Mouse (Mus musculus) spleen, embryonic (tissue): ENCODE results near the gene Klk1b22.
"Not testable (repeated sequence)": the region's sequence is repeated elsewhere in the genome, so short reads cannot be mapped to it uniquely, and the experiment has no call there.

Experiments
- CTCF ChIA-PET: fragments of 350-600 bp; sonication (Branson Sonifier 250); formaldehyde crosslinking; loops from one replicate; lab custom pipeline; 2022; lab: Charles Lee

The Klk1b22 gene

DNA sequence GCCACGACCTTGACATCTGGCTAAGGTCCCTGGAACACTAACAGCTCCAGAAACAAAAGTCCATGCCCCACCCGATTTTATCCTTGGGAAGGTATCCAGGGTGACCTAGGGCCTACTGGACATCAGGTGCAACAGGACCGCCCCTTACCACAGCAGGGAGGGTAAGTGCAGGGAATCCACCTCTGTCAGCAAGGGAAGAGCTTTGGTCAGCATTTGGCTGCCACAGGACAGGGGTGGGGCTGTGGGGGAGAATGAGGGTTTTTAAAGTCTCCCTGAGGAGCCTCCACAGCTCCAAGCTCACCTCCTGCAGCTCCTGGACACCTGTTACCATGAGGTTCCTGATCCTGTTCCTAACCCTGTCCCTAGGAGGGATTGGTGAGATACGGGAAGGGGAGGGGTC lies at the start of gene Klk1b22:
Gene Klk1b22 (plus strand): TSS at position 301 of the 400 bp plus-strand sequence.
- CTCF ChIA-PET: interaction anchor here (0.6 kb wide), 1 partner anchor 132 kb away, joined by 5 read pairs; no protein-coding TSS in a partner anchor

DNA sequence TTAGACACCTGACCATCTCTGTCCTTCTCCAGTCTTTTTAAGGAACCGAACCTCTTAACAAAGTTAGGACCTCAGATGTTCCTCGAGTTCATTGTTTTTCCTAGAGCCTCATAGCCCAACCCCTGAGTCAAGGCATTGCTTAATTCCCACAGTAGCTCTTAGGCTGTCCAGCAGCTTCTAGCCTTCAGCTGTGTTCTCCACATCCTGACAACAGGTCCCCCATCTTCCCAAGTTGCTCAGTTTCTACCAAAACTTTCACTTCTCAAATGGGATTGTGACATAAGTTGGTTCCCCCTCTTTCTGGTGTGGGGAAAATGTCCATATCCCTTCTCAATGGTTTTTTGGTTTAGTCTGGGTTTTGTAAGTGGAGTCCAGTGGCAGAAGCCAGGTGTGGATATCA lies 40.4 kb upstream of the Klk1b22 start:
- CTCF ChIA-PET: no interaction called here

DNA sequence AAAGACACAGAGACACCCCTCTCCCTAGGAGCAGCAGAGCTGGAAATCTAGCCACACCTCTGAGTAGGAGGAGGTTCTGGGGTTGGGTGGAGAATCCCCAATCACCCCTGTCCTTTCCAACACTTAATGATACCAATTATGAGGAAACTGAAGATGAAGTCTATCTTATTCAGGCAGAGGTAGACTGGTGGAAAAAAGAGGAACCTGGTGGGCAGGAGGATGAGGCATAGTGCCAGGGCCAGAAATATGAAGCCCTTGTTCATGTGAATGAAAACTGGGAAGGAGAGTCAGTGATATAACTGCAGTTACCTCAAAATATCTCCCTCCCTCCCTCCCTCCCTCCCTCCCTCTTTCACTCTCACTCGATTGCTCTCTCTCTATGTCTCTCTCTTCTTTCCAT lies 34.8 kb upstream of the Klk1b22 start:
- CTCF ChIA-PET: no interaction called here

DNA sequence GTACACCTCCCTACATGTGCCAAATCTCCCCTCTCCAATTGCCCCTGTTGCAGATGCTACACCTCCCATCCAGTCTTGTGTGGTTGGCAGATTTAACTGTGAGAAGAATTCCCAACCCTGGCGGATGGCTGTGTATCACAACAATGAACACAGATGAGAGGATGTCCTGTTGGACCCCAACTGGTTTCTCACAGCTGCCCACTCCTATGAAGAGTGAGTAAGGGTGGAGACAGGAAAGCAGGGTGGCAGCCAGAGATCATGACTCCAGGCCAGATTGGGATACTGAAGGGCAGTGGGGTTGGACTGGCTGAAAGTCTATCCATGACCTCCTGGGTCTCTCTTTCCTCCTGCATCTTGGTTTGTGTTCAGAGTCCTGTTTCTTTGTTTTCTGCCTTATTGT lies 16.4 kb upstream of the Klk1b22 start:
- CTCF ChIA-PET: no interaction called here

DNA sequence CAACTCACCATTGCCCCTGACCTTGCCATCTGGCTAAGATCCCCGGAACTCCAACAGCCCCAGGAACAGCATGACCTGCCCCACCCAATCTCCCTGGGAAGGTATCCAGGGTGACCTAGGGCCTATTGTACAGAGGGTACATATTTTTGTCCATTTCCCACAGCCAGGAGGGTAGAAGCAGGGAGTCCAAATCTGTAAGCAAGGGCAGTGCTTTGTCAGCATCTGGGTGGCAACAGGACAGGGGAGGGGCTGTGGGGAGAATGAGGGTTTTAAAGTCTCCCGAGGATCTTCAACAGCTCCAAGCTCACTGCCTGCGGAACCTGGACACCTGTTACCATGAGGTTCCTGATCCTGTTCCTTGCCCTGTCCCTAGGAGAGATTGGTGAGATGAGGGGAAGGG lies 10.4 kb upstream of the Klk1b22 start, which contains the start of gene Klk1b21:
Gene Klk1b21 (plus strand): TSS at position 301 of the 400 bp plus-strand sequence.
- CTCF ChIA-PET: not testable (repeated sequence)

DNA sequence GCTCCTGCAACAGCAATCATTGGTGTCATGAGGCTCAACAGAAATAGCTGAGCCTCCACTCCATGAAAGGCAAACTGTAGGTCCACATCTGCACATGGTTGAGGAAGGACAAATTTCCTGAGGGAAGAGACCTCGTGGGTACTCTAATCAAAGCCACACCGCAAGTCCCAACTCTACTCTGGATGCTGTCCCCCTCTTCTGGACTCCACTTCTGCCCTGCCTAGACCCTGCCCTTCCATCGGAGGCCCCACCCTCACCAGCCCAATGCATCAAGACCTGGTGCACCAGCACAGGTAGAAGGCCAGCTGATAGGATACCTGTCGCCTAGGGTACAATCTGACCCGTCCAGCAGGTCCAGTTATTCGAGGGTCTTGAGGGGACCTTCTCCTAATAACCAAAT lies 11.0 kb downstream of the Klk1b22 start:
- CTCF ChIA-PET: no interaction called here

DNA sequence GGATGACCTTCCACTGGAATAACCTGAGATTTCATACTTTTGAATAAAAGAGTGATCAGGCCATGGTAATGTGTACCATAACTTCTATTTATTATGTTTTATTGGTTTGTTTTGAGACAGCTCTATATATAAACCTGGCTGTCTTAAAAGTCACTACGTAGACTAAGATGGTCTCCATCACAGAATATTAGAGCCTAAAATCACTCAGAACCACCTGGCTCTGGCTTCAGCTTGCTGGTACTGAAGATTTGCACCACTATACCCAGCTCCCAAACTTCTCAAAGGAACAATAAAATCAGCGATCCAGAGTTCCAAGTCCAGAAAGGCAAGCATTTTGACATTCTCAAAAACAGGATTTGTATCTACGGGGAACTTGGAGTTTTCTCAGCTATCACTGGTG lies 24.0 kb downstream of the Klk1b22 start, which contains the start of gene Klk1b16:
Gene Klk1b16 (plus strand): TSS at position 301 of the 400 bp plus-strand sequence.
- CTCF ChIA-PET: no interaction called here
